Mouse (Mus musculus) liver, postnatal 0 days (tissue): ENCODE results near the gene Vdac1. TPM values are rescaled to one million over a fixed set of nuclear protein-coding genes. Genes with fewer than 3 reads are reported as not detected.

Source experiments
- ATAC-seq: fragments of 200-750 bp; cut with Nextera tagmentation; 2 replicates; pipeline ENCODE4 v1.8.0; 2017; ENCODE audit warnings: mild to moderate bottlenecking, moderate library complexity
- DNase-seq: peaks from one replicate; pipeline ENCODE4 v3.0.0-alpha.2; 2016
- H3K27ac ChIP-seq: fragments of 300-500 bp; sonication (generic); 2 replicates; pipeline ENCODE4 v1.5.1; 2014; ENCODE audit warnings: antibody characterized with exemption, moderate library complexity, mild to moderate bottlenecking, low read depth
- H3K27me3 ChIP-seq: fragments of 300-500 bp; sonication (generic); 2 replicates; pipeline ENCODE4 v1.6.1; 2014; ENCODE audit warnings: low read length, control low read depth, mixed read lengths; ENCODE audit not compliant: insufficient read depth
- H3K36me3 ChIP-seq: fragments of 300-500 bp; sonication (generic); replicated peaks from 2 replicates; pipeline ENCODE4 v1.6.1; 2014; ENCODE audit warnings: mild to moderate bottlenecking, control low read depth, low read length, moderate library complexity, mixed read lengths; ENCODE audit not compliant: insufficient read depth
- H3K4me1 ChIP-seq: fragments of 300-500 bp; sonication (generic); 2 replicates; pipeline ENCODE4 v1.6.1; 2014; ENCODE audit warnings: antibody characterized with exemption, mild to moderate bottlenecking, control low read depth; ENCODE audit not compliant: insufficient read depth
- H3K4me2 ChIP-seq: fragments of 300-500 bp; sonication (generic); 2 replicates; pipeline ENCODE4 v1.6.1; 2014; ENCODE audit warnings: low read depth, mild to moderate bottlenecking, low read length, moderate library complexity, mixed read lengths
- H3K4me3 ChIP-seq: fragments of 300-500 bp; sonication (generic); 2 replicates; pipeline ENCODE4 v1.5.1; 2014; ENCODE audit warnings: low read depth, low read length
- H3K9ac ChIP-seq: fragments of 300-500 bp; sonication (generic); replicated peaks from 2 replicates; pipeline ENCODE4 v1.6.1; 2014; ENCODE audit warnings: mild to moderate bottlenecking, moderate library complexity
- H3K9me3 ChIP-seq: fragments of 300-500 bp; sonication (generic); 2 replicates; pipeline ENCODE4 v1.6.1; 2016; ENCODE audit warnings: mild to moderate bottlenecking, control low read depth, low read length, mixed read lengths
- CTCF ChIP-seq: sonication (generic); IDR thresholded peaks from 2 replicates; pipeline ENCODE4 v1.5.1; 2016; ENCODE audit warnings: antibody characterized with exemption, low read depth
- EP300 ChIP-seq: IDR thresholded peaks from 2 replicates; pipeline ENCODE4 v1.6.1; 2016; ENCODE audit warnings: antibody characterized with exemption, low read depth, mild to moderate bottlenecking
- WGBS: fragments of 180-500 bp; shearing (Covaris S2); extraction: QIAGEN DNeasy Blood & Tissue Kit; methylation state at CpG from one replicate; pipeline ENCODE4 v1.1.7; 2014; ENCODE audit not compliant: insufficient replicate concordance; 5-methylcytosine and 5-hydroxymethylcytosine counted together
- polyA plus RNA-seq: library from polyadenylated mRNA; unstranded; fragments of >200 nt; fragmentation: Nextera tagmentation; extraction: Ambion mirVana; gene quantifications from 2 replicates; pipeline ENCODE4 v1.2.1, GENCODE M21; 2015

Gene Vdac1
- polyA plus RNA-seq, 1 experiment from 2014 or later, result 101 TPM

DNA sequence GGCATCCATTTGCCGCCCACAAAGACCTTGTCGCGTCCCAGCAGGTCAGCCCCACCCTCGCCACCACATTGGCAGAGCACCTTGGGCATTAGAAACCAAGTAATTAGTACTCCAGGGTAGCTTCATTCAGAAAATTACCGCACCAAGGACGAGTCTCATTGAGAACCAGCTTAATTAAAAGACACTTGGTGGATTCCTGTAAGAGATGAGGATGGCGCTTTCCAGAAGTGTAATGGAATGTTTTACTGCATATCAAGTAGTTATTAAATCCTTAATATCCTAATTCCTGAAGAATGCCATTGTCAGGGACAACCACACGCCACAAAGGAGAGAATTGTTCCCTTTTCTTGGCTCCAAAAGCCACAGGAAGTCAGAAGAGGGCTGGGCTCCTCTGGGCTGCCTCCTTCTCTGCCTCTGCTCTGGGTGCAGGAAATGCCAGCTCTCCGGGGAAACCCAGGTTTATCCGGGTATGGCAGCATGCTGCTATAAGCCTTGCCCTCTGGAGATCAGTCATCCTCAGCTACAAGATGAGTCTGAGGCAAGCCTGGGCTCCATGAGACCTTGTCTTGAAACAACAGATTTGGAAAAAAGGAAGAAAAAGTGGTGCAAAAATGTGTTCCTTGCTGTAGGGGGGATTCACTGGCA lies 22.9 kb upstream of the Vdac1 start:
- ATAC-seq, result no peak
- Histone ChIP-seq H3K9ac (no peak overlapping the region), H3K9me3 (no peaks in the 10 kb centered on the region), H3K4me3 (no peak overlapping the region), H3K27me3 (no peaks in the 10 kb centered on the region), H3K27ac (no peak overlapping the region), H3K4me2 (no peak overlapping the region), H3K4me1 (no peaks in the 10 kb centered on the region; the same call in 1 of the 2 replicates), H3K36me3 (no peaks in the 10 kb centered on the region)
- 60% methylated on average over 10 of the region's 10 CpGs for WGBS
- no peak for DNase-seq
- TF ChIP-seq EP300 (no peak), CTCF (no peak)

DNA sequence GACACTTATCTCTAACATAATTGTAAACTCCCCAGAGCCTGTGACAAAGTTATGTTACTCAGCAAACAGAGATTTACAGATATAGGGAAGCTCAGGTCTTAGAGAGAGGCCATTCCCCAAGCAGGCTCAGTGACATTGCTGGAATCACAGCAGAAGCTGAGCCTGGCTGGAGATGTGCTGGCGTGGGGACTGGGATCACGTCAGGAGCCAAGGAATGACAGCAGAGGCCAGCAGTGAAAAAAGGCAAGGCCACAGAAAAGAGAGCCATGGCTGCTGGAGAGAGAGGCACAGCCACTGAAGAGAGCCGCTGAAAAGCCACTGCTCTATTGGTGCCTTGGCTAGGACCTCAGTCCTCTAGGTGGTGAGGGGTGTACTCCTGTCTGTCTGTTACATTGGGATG lies 22.3 kb upstream of the Vdac1 start:
- Histone ChIP-seq H3K9me3 (no peaks in the 10 kb centered on the region), H3K9ac (no peak overlapping the region), H3K36me3 (no peaks in the 10 kb centered on the region), H3K4me3 (no peak overlapping the region), H3K27ac (no peak overlapping the region), H3K4me1 (no peaks in the 10 kb centered on the region; the same call in 1 of the 2 replicates), H3K27me3 (no peaks in the 10 kb centered on the region), H3K4me2 (no peak overlapping the region)
- ATAC-seq (no peak), DNase-seq (no peak)
- 60% methylated on average over 3 of the region's 3 CpGs for WGBS
- TF ChIP-seq EP300, result no peak
- no peak for TF ChIP-seq CTCF

DNA sequence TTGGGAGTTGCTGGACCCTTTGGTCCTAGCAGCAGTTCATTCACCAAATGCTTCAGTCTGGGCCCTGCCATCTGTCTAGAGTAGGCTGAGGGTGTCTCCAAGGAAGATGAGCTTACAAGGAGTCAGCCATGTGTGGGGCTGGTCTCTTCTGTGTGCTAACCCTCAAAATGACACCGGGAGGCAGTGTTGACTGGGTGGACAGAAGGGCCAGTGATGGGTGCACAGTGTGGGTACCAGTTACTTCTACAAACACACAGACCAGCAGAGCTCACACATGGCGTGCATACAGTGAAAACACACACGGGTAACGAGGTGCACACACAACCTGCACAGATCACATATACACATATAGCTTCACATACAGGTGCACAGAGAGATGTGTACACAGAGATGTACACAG lies 21.6 kb upstream of the Vdac1 start:
- ATAC-seq (no peak), DNase-seq (no peak)
- no peaks in the 10 kb centered on the region for H3K27me3 ChIP-seq
- WGBS, result 83% methylated on average over 4 of the region's 4 CpGs
- H3K9ac ChIP-seq, result no peak overlapping the region
- no peaks in the 10 kb centered on the region for H3K36me3 ChIP-seq
- TF ChIP-seq CTCF (no peak), EP300 (no peak)
- no peak overlapping the region for H3K27ac ChIP-seq
- no peaks in the 10 kb centered on the region; the same call in 1 of the 2 replicates for H3K4me1 ChIP-seq
- no peak overlapping the region for H3K4me2 ChIP-seq
- no peaks in the 10 kb centered on the region for H3K9me3 ChIP-seq
- no peak overlapping the region for H3K4me3 ChIP-seq

DNA sequence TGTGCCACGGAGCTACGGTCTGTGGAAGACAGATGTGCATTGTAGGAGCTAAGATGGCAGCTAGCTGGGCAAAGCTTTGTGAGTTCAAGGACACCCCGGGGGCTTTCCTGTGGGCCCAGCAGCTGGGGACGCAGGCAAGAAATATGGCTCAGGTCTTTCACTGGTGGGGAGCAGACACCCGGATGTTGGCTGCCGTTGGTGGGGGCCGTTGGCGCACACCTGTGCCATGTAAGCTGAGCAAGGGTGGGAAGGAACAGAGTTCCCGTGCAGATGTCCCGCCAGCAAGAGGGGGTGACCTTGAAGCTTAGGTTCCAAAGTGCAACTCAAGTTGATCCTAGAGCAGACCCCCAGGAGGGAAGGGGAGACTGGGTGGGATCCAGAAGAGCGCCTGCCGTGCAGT lies 21.1 kb upstream of the Vdac1 start:
- no peak overlapping the region for H3K27ac ChIP-seq
- H3K27me3 ChIP-seq, result no peaks in the 10 kb centered on the region
- no peak for DNase-seq
- H3K4me2 ChIP-seq, result no peak overlapping the region
- H3K4me1 ChIP-seq, result no peaks in the 10 kb centered on the region; the same call in 1 of the 2 replicates
- H3K4me3 ChIP-seq, result no peak overlapping the region
- H3K36me3 ChIP-seq, result no peaks in the 10 kb centered on the region
- no peak for ATAC-seq
- no peak for TF ChIP-seq EP300
- TF ChIP-seq CTCF, result no peak
- no peak overlapping the region for H3K9ac ChIP-seq
- H3K9me3 ChIP-seq, result no peaks in the 10 kb centered on the region
- WGBS, result 83% methylated on average over 12 of the region's 12 CpGs

DNA sequence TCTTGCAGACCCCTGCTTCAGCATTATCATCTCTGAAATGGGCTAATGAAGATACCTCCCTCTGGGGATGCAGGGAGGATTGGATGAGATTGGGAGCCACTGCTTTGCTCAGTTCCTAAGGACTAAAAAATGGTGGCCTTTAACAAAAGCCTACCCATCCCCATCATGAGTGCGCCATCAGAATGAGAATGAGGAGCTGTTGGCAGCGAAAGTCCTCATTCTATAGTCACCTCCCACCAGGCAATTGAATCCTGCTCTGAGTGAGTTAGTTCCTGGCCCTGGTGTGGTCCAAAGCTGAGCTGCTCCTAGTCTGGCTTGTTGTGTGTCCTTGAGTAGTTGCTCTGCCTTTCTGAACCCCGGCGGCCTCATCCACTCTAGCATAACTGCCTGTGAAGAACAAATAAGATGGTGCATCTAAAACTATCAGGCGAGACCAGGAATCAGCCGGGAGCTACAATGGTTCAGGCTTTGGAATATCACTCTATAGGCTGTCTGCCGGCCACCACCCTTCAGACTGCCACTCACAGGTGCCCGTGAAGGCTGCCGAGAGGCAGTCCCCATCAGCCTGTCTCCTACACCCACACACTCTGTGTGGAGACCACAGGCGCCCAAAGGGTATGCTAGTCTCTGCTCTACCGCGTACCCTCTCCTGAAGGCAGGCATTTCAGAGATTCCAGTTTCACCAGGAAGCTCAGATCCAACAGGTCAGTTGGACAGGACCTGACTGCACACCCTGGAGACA lies 20.4 kb upstream of the Vdac1 start:
- Histone ChIP-seq H3K27me3 (no peaks in the 10 kb centered on the region), H3K9me3 (no peaks in the 10 kb centered on the region), H3K4me1 (no peaks in the 10 kb centered on the region; the same call in 1 of the 2 replicates), H3K4me3 (no peak overlapping the region), H3K4me2 (no peak overlapping the region), H3K9ac (no peak overlapping the region), H3K27ac (no peak overlapping the region), H3K36me3 (no peaks in the 10 kb centered on the region)
- ATAC-seq (no peak), DNase-seq (no peak)
- WGBS, result 79% methylated on average over 12 of the region's 12 CpGs
- TF ChIP-seq EP300, result no peak
- no peak for TF ChIP-seq CTCF

DNA sequence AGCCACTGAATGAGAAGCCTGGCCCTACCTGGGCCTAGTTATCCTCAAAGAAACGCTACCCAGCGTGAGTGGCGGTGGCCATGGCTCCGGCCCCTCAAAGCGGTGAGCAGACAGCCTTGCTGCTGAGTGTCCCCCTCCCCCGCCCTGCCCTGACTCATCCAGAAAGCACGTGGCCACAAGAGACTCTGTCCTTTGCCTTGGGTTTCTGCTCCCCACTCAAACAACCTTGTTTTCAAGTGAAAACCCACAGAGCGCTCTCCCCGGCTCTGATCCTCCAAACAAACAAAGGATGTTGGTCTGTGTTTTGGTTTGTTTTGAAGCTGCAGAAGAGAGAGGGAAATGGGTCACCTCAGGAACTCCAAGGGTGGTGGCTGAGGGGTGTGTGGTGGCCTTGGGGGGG lies 19.7 kb upstream of the Vdac1 start:
- WGBS, result 63% methylated on average over 9 of the region's 9 CpGs
- no peak overlapping the region for H3K9ac ChIP-seq
- H3K27me3 ChIP-seq, result no peaks in the 10 kb centered on the region
- H3K9me3 ChIP-seq, result no peaks in the 10 kb centered on the region
- H3K4me2 ChIP-seq, result no peak overlapping the region
- no peak overlapping the region for H3K27ac ChIP-seq
- DNase-seq (no peak), ATAC-seq (peak; percentile 40; the same call in 1 of the 2 replicates)
- TF ChIP-seq EP300 (no peak), CTCF (no peak)
- H3K4me1 ChIP-seq, result no peaks in the 10 kb centered on the region; the same call in 1 of the 2 replicates
- H3K4me3 ChIP-seq, result no peak overlapping the region
- H3K36me3 ChIP-seq, result no peaks in the 10 kb centered on the region
